Mouse (Mus musculus): ENCODE data around the gene Gm27021.

Gene Gm27021

DNA sequence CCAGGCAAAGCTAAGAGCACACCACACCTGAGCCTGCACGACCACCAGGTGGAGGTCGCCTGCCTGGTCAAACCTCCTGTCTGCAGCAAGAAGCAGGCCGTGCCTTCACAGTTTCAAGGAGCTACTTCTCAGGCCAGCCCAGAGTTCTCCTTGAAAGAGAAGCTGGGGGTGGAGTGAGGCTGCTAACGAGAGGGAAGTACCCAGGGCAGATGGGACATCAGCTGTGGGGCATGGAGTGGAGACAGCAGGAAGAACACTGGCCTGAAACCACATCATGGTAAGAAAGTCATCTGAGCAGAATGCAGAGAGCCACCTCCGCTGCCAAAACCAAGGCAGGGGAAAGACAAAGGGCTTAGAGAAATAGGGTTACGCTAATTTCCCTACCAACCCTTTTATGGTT, 3.3 kb downstream of the Gm27021 start:
- in situ Hi-C loops (cut with MboI; ENCODE audit: unreplicated experiment in 2 of 2) = loop anchor here in 1 of 2 experiments (25.0 kb wide), 1 partner anchor 1173 kb away; the partner anchor contains the start of gene Klhdc4

DNA sequence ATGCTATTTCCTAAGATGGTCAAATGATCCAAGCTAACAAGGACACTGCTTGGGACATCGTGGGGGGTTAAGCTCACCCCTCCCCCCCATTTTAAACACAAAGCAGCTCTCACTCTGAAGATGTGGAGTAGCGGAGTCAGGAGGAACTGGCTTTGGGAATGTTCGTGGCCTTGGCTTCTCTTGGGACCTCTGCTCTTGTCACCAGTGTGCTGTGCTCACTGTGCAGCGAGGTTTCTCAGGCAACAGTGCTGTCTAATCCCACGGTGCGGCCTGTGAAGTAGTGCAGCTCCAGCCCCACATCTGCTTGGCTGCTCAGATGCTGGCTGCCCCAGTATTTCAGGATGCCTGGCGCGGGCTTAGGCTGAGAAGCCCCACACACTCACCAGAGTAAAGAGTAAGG, 10.5 kb downstream of the Gm27021 start:
- in situ Hi-C loops (cut with MboI; ENCODE audit: unreplicated experiment in 2 of 2) = loop anchor here in 1 of 2 experiments (25.0 kb wide), 1 partner anchor 1180 kb away; the partner anchor contains the start of gene Klhdc4

DNA sequence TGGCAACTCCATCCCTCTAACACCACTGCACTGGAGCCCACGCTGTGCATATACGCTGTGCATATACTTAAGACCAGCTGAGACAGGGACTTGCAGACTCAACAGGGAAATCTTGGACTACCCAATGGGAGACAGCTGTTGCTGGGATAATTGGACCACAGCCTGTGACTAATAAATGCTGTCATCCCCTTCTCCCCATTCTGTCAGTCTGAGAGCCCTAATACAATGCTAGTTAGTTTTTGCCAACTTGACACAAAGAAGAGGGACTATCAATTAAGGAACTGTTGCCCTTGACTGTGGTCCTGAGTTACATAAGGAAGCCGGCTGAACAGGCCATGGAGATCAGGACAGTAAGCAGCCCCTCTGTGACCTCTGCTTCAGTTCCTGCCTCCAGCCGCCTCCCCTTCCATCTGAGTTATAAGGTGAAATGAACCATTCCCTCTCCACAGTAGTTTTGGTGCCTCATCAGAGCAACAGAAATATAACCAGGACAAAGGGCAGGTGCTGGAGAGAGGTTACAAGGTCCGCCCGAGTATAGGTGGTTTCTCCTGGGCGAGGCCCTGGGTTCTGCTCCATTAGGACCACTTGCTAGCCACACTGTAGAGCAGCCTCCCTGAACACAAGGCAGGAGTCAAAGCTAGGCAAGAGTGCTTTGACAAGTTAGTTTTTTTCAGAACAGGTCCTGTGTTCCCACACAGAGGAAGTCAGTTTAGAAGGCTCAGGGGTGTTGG, 11.4 kb downstream of the Gm27021 start:
- in situ Hi-C loops (cut with MboI; ENCODE audit: unreplicated experiment in 2 of 2) = loop anchor here in 1 of 2 experiments (25.0 kb wide), 1 partner anchor 1181 kb away; the partner anchor contains the start of gene Klhdc4

DNA sequence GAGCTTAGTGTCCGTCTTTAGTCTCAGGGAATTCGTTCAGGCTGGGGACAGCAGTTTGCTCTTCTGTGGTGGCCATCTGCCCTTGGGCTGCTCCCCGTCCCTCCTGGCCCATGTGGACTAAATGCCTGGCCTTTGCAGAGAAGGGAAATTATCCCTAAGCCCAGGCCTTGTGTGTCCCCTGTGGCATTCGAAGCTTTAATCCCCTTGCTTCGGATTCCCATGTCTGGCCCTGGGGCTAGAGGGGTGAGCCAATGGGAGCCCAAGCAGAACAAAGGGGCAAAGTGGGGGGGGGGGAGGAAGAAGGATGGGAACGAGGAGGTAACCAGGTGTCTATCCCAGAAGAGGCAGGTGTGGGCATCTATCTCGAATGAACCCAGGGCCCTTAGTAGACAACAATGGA, 20.3 kb downstream of the Gm27021 start, which contains the start of gene 1190005I06Rik:
Gene 1190005I06Rik, minus strand, starts transcription at position 101 of the 400 bp plus-strand sequence.
- in situ Hi-C loops (cut with MboI; ENCODE audit: unreplicated experiment in 2 of 2) = no loop called here

DNA sequence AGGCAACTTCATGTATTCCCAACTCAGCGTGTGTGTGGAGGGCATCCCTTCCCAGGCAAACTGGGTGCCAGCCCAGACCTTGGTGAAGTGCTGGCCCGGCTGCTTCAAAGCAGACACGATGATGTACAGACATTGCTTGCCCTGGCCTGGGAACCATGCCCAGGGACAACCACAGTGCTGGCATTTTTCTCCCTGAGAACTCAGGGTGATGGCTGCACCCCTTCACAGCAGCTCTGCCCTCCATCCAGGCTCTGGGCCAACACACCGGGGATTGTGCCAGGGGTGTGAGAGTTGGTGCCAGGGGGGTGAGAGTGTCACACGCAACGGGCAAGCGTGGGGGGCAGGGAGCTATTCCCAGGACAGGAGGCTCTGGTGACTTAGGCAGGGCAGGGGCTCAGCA, 23.2 kb downstream of the Gm27021 start:
- in situ Hi-C loops (cut with MboI; ENCODE audit: unreplicated experiment in 2 of 2) = no loop called here

DNA sequence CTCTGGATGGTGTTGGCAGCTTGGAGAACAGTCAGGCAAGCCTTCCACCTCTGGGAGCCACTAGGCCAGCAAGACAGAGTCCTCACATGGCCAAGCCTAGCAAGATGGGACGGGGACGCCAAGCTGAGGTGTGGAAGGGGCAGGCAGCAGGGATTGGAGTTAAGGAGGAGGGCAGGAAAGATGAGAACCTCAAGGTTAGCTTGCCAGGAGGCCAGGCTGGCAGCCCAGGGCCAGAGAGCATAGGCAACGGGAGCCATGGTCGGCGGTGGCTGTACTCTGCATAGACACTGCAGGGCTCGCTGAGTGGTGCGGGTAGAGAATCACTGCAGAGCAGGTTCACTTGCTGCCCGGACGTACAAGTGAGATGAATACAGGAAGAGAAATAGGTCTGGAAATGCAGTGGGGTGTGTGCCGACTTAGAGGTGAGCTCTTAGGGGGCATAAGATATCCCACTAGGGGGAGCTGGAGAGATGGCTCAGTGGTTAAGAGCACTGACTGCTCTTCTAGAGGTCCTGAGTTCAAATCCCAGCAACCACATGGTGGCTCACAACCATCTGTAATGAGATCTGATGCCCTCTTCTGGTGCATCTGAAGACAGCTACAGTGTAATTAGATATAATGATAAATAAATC, 25.7 kb downstream of the Gm27021 start:
- in situ Hi-C loops (cut with MboI; ENCODE audit: unreplicated experiment in 2 of 2) = no loop called here

DNA sequence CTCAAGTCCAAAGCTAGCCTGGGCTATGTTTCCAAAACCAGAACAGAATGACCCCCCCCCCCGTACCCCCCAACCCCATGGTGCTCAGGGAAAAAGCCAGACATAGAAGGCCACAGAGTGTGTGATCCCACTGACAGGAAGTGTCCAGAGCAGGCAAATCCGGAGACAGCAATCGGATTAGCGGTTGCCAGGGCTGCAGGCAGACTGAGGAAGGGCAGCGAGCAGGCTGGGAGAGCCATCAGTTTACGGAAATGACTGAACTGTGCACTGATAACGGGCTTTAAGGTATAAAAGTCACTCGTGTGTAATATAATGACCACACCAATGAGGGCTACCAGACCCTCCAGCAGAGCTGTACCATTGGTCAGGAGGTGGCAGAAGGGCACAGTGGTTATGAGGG, 26.6 kb downstream of the Gm27021 start:
- in situ Hi-C loops (cut with MboI; ENCODE audit: unreplicated experiment in 2 of 2) = no loop called here

DNA sequence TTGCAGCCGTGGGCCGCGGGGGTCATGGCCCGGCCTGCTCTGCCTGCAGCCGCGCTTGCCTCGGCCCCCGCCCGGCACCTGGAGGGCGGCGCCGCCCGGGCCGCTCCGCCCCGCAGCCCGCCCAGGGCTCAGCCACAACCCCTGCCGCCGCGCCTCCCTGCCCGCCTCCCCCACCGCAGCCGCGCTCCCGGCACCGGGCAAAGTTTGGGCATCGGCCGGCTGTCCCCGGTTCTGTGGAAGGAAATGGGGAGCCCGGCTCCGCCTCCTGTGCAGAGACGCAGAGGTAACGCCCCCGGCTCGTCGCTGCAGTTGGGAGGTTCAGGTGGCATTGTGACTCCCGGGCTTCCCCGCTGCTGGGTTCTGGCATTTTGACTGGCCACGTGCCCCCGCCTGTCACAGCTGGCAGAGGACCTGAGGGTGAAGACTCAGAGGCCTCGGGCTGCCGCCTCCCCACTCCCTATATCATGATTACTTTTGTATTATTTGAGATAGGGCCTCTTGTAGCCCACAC, 33.5 kb downstream of the Gm27021 start:
- in situ Hi-C loops (cut with MboI; ENCODE audit: unreplicated experiment in 2 of 2) = no loop called here

DNA sequence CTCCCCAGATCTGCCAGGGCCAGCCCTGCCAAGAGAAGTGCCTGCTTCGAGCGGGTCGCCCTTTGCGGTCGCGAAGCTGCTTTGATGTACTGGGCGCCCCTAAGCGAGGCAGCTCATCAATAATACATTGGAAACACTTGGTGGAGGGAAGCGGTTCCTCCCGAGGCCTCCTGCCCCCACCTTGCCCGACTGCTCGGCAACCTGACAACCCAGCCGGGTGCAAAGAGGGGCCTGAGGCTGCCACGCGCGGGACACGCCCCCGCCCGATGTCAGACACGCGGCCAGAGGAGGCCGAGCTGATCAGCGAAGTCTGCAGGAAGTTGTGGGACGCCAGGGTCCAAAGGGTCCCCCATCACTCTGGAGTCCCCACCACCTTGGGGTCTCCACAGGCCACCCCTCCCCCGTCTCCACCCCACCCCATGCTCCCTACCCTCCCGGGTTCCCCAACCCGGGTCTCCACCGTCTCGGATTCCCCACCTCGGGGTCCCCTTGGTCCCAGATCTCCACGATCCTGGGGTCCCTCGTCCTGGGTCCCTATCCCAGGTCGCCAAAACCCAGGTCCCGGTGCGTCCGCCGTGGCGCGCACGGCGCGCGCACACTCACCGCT, 34.1 kb downstream of the Gm27021 start:
- in situ Hi-C loops (cut with MboI; ENCODE audit: unreplicated experiment in 2 of 2) = no loop called here

DNA sequence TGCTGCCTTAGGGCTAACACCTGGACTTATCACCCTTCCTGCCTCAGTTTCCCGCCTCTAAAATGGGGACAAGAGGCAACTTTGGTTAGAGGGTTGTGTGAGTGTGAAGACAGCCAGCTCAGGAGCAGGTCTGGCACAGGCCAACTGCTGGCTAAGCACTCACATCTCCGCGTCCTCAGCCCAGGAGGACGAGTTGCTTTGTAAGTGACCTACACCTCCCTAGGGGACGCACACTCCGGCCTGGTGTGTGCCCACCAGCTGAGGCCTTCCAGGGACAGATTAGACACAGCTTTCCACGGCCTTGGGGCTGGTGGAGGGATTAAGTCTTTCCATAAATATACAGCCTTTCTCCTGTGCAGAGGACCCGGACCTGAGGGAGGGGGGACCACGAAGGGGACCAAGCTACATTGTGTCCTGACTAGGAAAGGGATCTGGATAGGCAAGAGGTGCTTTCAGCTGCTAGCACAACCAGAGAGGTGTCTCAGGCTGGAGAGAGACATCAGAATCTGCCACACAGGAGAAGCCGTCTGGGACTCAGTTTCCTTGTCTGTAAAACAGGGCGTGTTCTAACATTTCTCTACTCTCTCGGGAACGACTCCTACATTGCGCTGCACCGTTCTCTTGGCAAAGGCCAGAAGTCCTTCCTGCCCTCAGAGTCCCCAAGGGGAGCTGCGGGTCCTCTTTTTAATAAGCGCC, 34.8 kb downstream of the Gm27021 start:
- in situ Hi-C loops (cut with MboI; ENCODE audit: unreplicated experiment in 2 of 2) = no loop called here

DNA sequence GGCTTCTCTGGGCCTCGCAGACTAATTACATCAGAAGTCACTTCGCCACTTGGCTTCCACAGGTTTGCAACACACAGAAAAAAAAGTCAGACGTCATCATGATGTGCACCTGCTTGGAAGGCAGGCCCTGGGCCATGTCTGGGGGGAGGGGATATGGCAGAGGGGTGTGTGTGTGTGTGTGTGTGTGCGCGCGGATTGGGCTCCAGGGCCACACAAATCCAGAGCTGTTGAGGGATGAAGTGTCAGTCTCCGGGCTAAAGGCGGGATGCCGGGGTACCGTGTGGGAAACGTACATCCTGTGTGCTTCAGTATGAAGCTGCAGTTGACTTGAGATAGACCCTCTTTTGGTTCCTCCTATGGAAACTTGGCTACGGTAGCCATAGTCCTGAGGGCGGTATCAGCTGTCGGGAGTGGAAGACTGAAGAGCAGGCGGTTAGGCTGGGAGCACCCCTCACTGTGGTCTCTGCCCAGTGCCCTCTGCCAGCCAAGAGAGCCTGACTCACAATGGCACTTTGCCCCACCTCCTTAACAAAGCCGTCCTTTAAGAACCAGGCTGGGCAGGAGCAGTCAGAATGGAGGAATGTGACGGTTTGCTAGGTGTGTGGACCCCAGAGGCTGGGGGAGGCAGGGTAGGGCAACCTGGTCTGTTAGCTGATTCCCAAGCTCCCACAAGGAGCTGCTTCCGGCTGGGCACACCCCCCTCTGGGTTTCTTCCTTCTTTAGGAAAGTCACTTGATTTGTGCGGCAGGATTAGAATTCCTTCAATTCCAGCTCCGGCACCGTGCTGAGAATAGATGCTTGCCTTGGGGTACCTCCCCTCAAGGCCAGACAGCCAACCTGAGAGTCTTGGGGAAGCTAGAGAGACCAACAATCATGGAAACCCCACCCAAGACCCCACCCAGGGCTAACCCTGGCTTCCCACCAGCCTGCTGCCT, 36.2 kb downstream of the Gm27021 start:
- in situ Hi-C loops (cut with MboI; ENCODE audit: unreplicated experiment in 2 of 2) = no loop called here

DNA sequence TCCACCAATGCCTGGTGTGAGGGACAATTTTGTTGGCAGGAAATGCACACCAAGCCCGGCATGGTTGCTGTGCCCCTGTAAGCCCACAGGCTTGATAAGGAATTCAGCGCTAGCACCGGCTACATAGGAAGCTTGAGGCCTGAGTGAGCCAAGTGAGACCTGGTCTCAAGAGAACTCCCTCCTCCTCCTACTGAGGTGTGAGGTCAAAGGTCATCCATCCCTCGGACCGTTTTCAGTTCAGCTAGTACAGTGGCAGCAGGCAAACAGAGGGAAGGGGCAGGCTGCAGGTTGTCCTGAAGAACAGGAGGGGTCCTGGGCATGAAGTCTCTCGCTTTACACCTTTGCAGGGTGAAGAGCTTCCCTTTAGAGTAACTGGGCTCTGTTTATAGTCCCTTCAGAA, 37.0 kb downstream of the Gm27021 start:
- in situ Hi-C loops (cut with MboI; ENCODE audit: unreplicated experiment in 2 of 2) = no loop called here

DNA sequence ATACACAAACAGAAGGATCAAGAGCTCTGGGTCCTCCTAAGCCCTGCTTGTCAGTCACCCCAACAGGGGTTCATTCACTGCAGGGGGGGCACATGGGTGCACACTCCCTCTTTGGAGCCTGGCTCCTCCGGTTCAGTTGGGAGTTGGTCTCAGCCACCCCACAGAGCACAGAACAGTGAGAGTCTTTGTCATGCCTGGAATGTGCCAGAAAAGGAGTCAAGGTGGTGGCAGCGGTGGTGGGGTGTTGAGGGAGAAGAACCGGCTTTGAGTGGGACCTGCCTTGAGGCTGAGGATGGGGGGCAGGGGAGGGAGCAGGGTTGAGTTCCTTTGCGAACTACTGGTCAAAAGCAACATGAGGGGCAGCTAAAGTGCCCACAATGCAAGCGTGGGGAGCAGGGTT, 37.8 kb downstream of the Gm27021 start:
- in situ Hi-C loops (cut with MboI; ENCODE audit: unreplicated experiment in 2 of 2) = no loop called here

DNA sequence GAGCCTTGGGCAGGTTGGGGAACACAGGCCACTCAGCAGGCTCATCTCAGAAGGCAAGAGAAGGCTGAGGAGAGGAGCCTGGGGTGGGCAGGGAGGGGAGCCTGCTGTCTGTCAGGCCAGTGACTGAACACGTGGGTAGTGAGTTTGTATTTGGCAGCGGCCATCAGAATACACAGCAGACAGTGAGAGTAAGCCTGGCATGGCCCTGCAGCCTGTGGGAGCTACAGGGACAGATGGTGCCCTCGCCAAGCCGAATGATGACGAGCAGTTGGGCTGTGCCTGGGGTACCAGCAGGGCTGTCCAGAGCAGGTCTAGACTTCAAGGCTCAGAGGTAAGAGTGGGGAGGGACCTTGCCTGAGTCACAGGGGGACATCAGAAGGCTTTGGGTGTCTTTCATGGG, 40.6 kb downstream of the Gm27021 start:
- in situ Hi-C loops (cut with MboI; ENCODE audit: unreplicated experiment in 2 of 2) = no loop called here

DNA sequence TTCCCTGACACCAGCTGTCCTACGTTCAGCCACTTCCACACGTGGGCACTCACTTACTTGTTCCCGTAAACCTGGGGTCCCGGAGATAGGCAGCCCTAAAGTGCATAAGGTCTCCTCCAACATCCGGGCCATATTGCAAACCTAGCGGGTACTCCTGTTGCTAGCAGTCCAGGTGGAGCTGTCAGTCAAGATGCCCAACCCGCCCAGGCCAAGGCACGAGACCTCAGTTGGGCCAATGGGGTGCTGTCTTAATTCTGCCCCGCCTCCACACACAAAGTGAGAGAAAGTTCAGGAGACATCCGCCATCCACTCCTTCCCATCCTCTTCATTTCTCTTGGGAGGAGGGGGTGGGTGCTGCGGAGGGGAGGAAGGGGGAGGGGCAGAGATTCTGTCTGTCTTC, 41.4 kb downstream of the Gm27021 start:
- in situ Hi-C loops (cut with MboI; ENCODE audit: unreplicated experiment in 2 of 2) = no loop called here

DNA sequence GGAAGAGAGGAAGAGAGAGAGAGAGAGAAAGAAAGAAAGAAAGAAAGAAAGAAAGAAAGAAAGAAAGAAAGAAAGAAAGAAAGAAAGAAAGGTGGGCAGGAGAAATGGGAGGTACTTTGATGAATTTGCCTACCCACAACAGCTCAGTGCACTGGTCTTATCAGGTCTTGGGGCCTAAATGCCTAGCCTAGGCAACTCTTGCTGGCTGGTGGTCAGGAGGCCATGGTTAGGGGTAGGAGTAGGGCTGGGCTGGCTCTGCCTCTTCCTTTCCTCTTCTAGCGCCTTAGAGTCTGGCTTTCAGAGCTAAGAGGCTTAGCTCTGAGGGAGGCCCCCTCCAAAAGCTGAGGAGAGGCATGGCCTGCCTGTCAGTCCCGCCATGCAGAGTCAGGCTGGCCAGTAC, 44.3 kb downstream of the Gm27021 start:
- in situ Hi-C loops (cut with MboI; ENCODE audit: unreplicated experiment in 2 of 2) = loop anchor here in 1 of 2 experiments (25.0 kb wide), 1 partner anchor 661 kb away; no protein-coding TSS in a partner anchor

DNA sequence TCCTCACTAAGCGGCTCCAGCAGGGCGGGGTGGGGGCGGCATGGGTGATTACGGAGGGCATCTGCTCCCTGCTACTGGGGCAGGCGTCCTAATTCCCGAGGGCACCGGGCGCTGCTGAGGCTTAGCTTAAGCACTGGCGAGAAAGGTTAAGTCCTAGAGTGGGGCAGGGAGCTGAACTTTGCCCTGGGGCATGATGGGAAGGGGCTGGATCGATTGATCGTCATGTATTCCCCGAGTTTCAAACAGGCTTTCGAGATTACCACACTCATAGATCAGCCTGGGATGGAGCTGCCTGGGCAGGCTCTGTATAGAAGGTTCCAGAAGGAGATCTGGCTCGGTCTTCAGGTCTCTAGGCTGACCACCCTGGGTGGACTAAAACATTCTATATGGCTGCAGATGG, 45.7 kb downstream of the Gm27021 start:
- in situ Hi-C loops (cut with MboI; ENCODE audit: unreplicated experiment in 2 of 2) = loop anchor here in 1 of 2 experiments (25.0 kb wide), 1 partner anchor 660 kb away; no protein-coding TSS in a partner anchor

DNA sequence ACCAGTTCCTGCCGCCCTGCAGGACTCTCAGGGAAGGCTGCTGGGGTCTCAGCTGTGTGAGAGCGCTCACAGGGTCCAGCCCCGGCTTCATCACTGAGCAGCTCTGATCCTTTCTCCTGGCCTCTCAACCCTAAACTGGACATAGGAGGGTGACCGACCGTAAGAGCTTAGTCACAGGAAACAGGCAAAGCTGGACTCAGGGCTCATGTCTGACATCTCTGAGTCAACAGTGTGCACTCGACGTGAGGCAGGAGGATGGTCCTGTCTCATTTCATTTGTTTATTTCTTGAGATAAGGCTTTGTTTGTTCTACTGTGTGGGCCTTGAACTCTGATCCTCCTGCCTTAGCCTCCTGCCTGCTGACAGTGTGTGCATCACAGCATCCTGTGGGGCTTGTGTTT, 47.4 kb downstream of the Gm27021 start:
- in situ Hi-C loops (cut with MboI; ENCODE audit: unreplicated experiment in 2 of 2) = loop anchor here in 1 of 2 experiments (25.0 kb wide), 1 partner anchor 658 kb away; no protein-coding TSS in a partner anchor

All from v-Abl transformed pro-B cells (cell line).